Mouse (Mus musculus): ENCODE measurements around the gene Sox6.

DNA sequence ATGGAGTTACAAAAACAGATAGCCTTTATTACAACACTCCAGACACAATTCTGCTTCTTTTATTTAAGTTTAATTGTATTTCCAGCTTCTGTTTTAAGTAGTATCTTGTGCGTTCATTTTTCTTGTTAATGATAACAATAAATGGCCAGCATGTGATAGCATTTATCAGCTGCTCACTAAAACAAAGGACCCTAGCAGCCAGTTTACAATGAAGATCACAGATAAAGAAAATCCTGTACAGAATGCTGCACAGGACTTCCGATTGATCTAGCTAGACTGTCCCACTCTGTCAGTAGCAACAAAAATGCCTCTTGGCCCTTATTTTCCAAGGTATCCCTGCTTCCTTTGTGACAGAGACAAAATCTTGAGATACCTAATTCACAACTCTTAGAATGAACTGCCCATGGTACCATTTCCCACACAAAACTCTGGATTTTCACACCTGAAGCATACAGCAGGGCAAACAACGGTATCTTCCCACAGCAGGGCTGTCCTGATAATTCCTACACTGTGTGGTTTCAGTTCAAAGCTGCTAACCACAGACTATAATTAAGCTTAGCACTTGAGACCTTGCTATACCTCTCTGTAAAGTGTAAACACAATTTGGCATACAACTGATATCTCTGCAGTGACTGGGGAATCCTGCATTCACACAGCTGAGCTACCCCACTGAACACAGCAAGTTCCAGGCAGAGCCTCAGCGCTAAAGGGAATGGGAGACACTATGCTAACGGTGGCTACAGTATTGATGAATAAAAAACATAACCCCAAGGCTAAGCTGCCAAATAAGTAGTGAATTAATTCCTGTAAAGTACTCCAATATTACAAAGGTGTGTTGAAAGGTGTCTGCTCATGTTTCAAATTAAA is 134.4 kb downstream of the Sox6 start:
- TF ChIP-seq CTCF (IDR thresholded peaks at IDR 0.05; ENCODE audit: extremely low read depth, insufficient read depth, insufficient read length, insufficient replicate concordance) (no peak), POLR2A (IDR thresholded peaks at IDR 0.05; ENCODE audit: low read depth, low read length) (no peak)
